In the genomic region with DNA sequence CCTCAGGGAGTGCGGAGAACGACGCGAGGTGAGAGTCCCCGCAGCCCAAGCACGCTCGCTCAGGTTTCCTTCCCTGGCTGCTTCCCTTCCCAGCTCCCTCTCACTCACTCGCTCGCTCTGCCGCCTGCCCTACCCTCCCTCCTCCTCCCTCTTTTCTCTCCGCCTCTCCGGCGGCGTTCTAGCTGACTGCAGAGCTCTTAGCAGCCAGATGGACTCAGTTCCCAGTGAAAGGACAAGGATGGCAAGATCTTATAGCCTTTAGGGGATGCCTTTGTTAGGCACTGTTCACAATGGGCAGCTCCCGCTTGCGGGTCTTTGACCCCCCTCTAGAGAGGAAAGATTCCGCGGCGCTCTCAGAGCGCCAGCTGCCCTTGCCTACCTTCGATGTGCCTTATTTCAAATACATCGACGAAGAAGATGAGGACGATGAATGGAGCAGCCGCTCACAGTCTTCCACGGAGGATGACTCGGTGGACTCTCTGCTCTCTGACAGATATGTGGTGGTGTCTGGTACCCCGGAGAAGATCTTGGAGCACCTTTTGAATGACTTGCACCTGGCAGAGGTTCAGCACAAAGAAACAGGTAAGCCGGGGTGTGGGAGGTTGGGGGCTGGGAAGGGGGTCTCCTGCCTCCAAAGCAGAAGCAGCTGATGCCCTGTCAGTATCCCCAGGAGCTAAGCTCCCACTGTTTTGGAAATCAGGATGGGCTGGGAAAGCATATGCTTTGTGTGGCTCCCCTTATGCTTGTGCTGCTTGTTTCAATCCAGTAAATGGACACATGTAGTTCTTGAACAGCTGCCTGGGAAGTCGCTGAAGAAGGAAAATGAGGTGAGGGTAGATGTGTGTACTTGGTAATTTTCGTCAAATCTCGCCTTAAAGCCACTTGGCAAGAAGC, we compare ENCODE assay signal across 9 mouse cellular contexts.
A peak's percentile ranks its signal among the peaks of the same experiment; 100 is the strongest.
DNase-seq lines count a peak whose midpoint lies in the region; ATAC-seq and TF ChIP-seq lines count a peak whose summit lies in the region.
"Had no signal": no experiment of that assay in that cellular context is flagged by ENCODE, and none has a peak within 500 bp of the region (broad histone marks: within the 10 kb centered on the region; RNA-seq: fewer than 3 reads in every experiment).

No protein-coding gene starts in this region.

- H3K27ac ChIP-seq in heart, postnatal 0 days (ENCODE audit: low read depth), result no peak overlapping the region

- 0 out of 2 replicates have a peak overlapping the region, but pooled peaks have one; percentile 8 for H3K9ac ChIP-seq in heart, postnatal 0 days (replicated peaks; ENCODE audit: low read depth, low read length)

- H3K27me3 ChIP-seq in heart, postnatal 0 days (ENCODE audit: control insufficient read depth, insufficient read depth, low read length), result no peaks in the 10 kb centered on the region

- ATAC-seq in heart, postnatal 0 days (ENCODE audit: insufficient read depth, low read depth), result peak; percentile 58
- no peak for ATAC-seq in erythroid progenitor cell, adult 5-6 weeks (replicated peaks; ENCODE audit: low FRiP score, poor library complexity, severe bottlenecking)

- peak overlapping the region; percentile 38 for H3K4me3 ChIP-seq in heart, postnatal 0 days (ENCODE audit: low read depth, low read length)
- H3K4me3 ChIP-seq: myocyte had no signal

- H3K36me3 ChIP-seq in heart, postnatal 0 days (replicated peaks; ENCODE audit: control insufficient read depth, insufficient read depth, low read length), result 0 out of 2 replicates have a peak, but pooled peaks cover 2% of the 10 kb centered on the region

- peak; percentile 21 for DNase-seq in ovary, postnatal 14 days (ENCODE audit: low spot score)
- DNase-seq in ovary, postnatal 10 days (ENCODE audit: low spot score), result no peak
- peak; percentile 86 for DNase-seq in embryo, embryonic 10.5 days (ENCODE audit: low spot score)
- peak; percentile 24 for DNase-seq in heart, postnatal 0 days (ENCODE audit: low spot score)
- peak; percentile 46 to 55 for DNase-seq in layer of hippocampus, postnatal 25 days (ENCODE audit: extremely low spot score in 1 of 2, low spot score in 1 of 2)
- DNase-seq in lung, postnatal 14 days, result peak; percentile 48
- peak; percentile 67 for DNase-seq in right cerebral cortex, postnatal 4 days

- no peak for TF ChIP-seq CTCF in heart, postnatal 0 days (IDR thresholded peaks at IDR 0.05; ENCODE audit: low read depth)

- no peaks in the 10 kb centered on the region for H3K9me3 ChIP-seq in heart, postnatal 0 days (replicated peaks; ENCODE audit: control insufficient read depth, low read length)

- 10% methylated on average over 32 of the region's 32 CpGs for WGBS in heart, postnatal 0 days

- peaks cover 8% of the 10 kb centered on the region; the same call in 1 of the 2 replicates for H3K4me1 ChIP-seq in heart, postnatal 0 days (ENCODE audit: control insufficient read depth, insufficient read depth)

- peak overlapping the region; percentile 70 for H3K4me2 ChIP-seq in heart, postnatal 0 days (ENCODE audit: low read depth, low read length)

- no peak for TF ChIP-seq EP300 in heart, postnatal 0 days (IDR thresholded peaks at IDR 0.05; ENCODE audit: low read depth)
